Mouse (Mus musculus) splenic B cell, adult 2 months (primary cell): ENCODE results near the gene Src.

Experiments
- DNase-seq: peaks from one replicate; pipeline ENCODE4 v3.0.0-alpha.2; 2011; ENCODE audit warnings: low read depth, low spot score
- H3K27me3 ChIP-seq: 2 replicates; pipeline ENCODE4 v1.6.1; 2012; ENCODE audit warnings: mild to moderate bottlenecking, low read length, moderate library complexity, mixed read lengths; ENCODE audit not compliant: control insufficient read depth, poor library complexity, insufficient read depth, severe bottlenecking
- H3K36me3 ChIP-seq: 2 replicates; pipeline ENCODE4 v1.6.1; 2012; ENCODE audit warnings: mild to moderate bottlenecking, low read length, moderate library complexity, mixed read lengths; ENCODE audit not compliant: control insufficient read depth, poor library complexity, insufficient read depth, severe bottlenecking

Src gene

GRCm38 (mm10) chr2:157437123-157437522 lies 18.9 kb downstream of the Src start:
- DNase-seq = no peak
- H3K36me3 ChIP-seq = no peaks in the 10 kb centered on the region
- H3K27me3 ChIP-seq = no peaks in the 10 kb centered on the region

- DNase-seq = no peak
- Histone ChIP-seq H3K36me3 (no peaks in the 10 kb centered on the region), H3K27me3 (no peaks in the 10 kb centered on the region)
Measured at GRCm38 (mm10) chr2:157441363-157441762, 23.1 kb downstream of the Src start.

GRCm38 (mm10) chr2:157447297-157448158 lies 29.3 kb downstream of the Src start:
- peak; percentile 68 for DNase-seq
- H3K36me3 ChIP-seq = no peaks in the 10 kb centered on the region
- no peaks in the 10 kb centered on the region for H3K27me3 ChIP-seq

- Histone ChIP-seq H3K27me3 (no peaks in the 10 kb centered on the region), H3K36me3 (no peaks in the 10 kb centered on the region)
- no peak for DNase-seq
Measured at GRCm38 (mm10) chr2:157448356-157448755, 30.1 kb downstream of the Src start.

- Histone ChIP-seq H3K27me3 (no peaks in the 10 kb centered on the region), H3K36me3 (no peaks in the 10 kb centered on the region)
- no peak for DNase-seq
Measured at GRCm38 (mm10) chr2:157450905-157451304, 32.7 kb downstream of the Src start.

GRCm38 (mm10) chr2:157451372-157452040 lies 33.3 kb downstream of the Src start:
- Histone ChIP-seq H3K27me3 (no peaks in the 10 kb centered on the region), H3K36me3 (no peaks in the 10 kb centered on the region)
- DNase-seq = no peak

GRCm38 (mm10) chr2:157457100-157457806 lies 39.0 kb downstream of the Src start:
- no peaks in the 10 kb centered on the region for H3K36me3 ChIP-seq
- DNase-seq = peak; percentile 92
- H3K27me3 ChIP-seq = no peaks in the 10 kb centered on the region

- no peaks in the 10 kb centered on the region for H3K36me3 ChIP-seq
- DNase-seq = peak; percentile 79
- H3K27me3 ChIP-seq = no peaks in the 10 kb centered on the region
Measured at GRCm38 (mm10) chr2:157458472-157458871, 40.2 kb downstream of the Src start.

GRCm38 (mm10) chr2:157459736-157460135 lies 41.5 kb downstream of the Src start:
- H3K27me3 ChIP-seq = no peaks in the 10 kb centered on the region
- no peak for DNase-seq

GRCm38 (mm10) chr2:157462776-157463710 lies 44.8 kb downstream of the Src start:
- no peak for DNase-seq
- Histone ChIP-seq H3K27me3 (no peaks in the 10 kb centered on the region), H3K36me3 (no peaks in the 10 kb centered on the region)

More at GRCm38 (mm10) chr2:157459736-157460135, 41.5 kb downstream of the Src start:
- no peaks in the 10 kb centered on the region for H3K36me3 ChIP-seq

- DNase-seq = no peak
Measured at GRCm38 (mm10) chr2:157463887-157464745, 45.9 kb downstream of the Src start.

GRCm38 (mm10) chr2:157464746-157465126 lies 46.5 kb downstream of the Src start:
- no peak for DNase-seq
- no peaks in the 10 kb centered on the region for H3K36me3 ChIP-seq
- H3K27me3 ChIP-seq = no peaks in the 10 kb centered on the region

More at GRCm38 (mm10) chr2:157463887-157464745, 45.9 kb downstream of the Src start:
- Histone ChIP-seq H3K36me3 (no peaks in the 10 kb centered on the region), H3K27me3 (no peaks in the 10 kb centered on the region)

- no peaks in the 10 kb centered on the region for H3K27me3 ChIP-seq
- DNase-seq = no peak
Measured at GRCm38 (mm10) chr2:157466836-157467235, 48.6 kb downstream of the Src start.

More at GRCm38 (mm10) chr2:157466836-157467235, 48.6 kb downstream of the Src start:
- no peaks in the 10 kb centered on the region for H3K36me3 ChIP-seq
